Mouse (Mus musculus) myocyte (in vitro differentiated cells): Measurements from ENCODE around the gene Hlcs. TPM values are rescaled to one million over a fixed set of nuclear protein-coding genes. Genes with fewer than 3 reads are reported as not detected.

Experiments
- H3K27me3 ChIP-seq: one replicate; pipeline ENCODE4 v1.6.1; 2011; ENCODE audit not compliant: control insufficient read depth, insufficient read depth, insufficient read length
- H3K36me3 ChIP-seq: one replicate; pipeline ENCODE4 v1.6.1; 2011; ENCODE audit not compliant: control insufficient read depth, insufficient read depth
- H3K4me2 ChIP-seq: one replicate; pipeline ENCODE4 v1.6.1; 2011; ENCODE audit warnings: low read depth, control low read depth
- H3K4me3 ChIP-seq: one replicate; pipeline ENCODE4 v1.5.1; 2011; ENCODE audit warnings: mild to moderate bottlenecking, control low read depth, moderate library complexity
- H3K79me2 ChIP-seq: one replicate; pipeline ENCODE4 v1.6.1; 2011; ENCODE audit not compliant: control insufficient read depth, insufficient read depth
- H3ac ChIP-seq: one replicate; pipeline ENCODE4 v1.6.1; 2011; ENCODE audit not compliant: control insufficient read depth, insufficient read length
- CEBPB ChIP-seq: IDR thresholded peaks from 2 replicates; pipeline ENCODE4 v1.6.1; 2011; ENCODE audit warnings: mild to moderate bottlenecking, moderate library complexity; ENCODE audit not compliant: poor library complexity, insufficient read depth, severe bottlenecking
- E2F4 ChIP-seq: IDR thresholded peaks from one replicate; pipeline ENCODE4 v1.6.1; 2011; ENCODE audit warnings: mild to moderate bottlenecking, control low read depth, moderate library complexity; ENCODE audit not compliant: insufficient read depth
- MAX ChIP-seq: IDR thresholded peaks from one replicate; pipeline ENCODE4 v1.6.1; 2011; ENCODE audit warnings: low read depth, mild to moderate bottlenecking, control low read depth
- MYOD1 ChIP-seq, 3 experiments: IDR thresholded peaks; one replicate each; pipeline ENCODE4 v1.6.1; 2011; ENCODE audit warnings: control low read depth in 2 of 3, low read depth in 2 of 3, mild to moderate bottlenecking in 2 of 3, moderate library complexity in 1 of 3; ENCODE audit not compliant: insufficient read length in 2 of 3, control insufficient read depth in 1 of 3
- MYOG ChIP-seq, 3 experiments: IDR thresholded peaks; one replicate each; pipeline ENCODE4 v1.6.1; 2011; ENCODE audit warnings: control low read depth in 2 of 3, low read depth in 2 of 3, mild to moderate bottlenecking in 2 of 3; ENCODE audit not compliant: insufficient read length in 2 of 3, control insufficient read depth in 1 of 3, insufficient read depth in 1 of 3
- POLR2A ChIP-seq: IDR thresholded peaks from one replicate; pipeline ENCODE4 v1.6.1; 2011; ENCODE audit warnings: low read depth, mild to moderate bottlenecking, control low read depth, moderate library complexity; ENCODE audit not compliant: insufficient read length
- POLR2AphosphoS2 ChIP-seq: IDR thresholded peaks from one replicate; pipeline ENCODE4 v1.6.1; 2011; ENCODE audit warnings: low read depth, control low read depth; ENCODE audit not compliant: insufficient read length
- REST ChIP-seq: IDR thresholded peaks from one replicate; pipeline ENCODE4 v1.6.1; 2011; ENCODE audit warnings: mild to moderate bottlenecking, control low read depth, moderate library complexity; ENCODE audit not compliant: insufficient read depth, insufficient read length
- SRF ChIP-seq: IDR thresholded peaks from one replicate; pipeline ENCODE4 v1.6.1; 2011; ENCODE audit warnings: low read depth; ENCODE audit not compliant: control insufficient read depth, insufficient read length
- TCF12 ChIP-seq: IDR thresholded peaks from one replicate; pipeline ENCODE4 v1.6.1; 2011; ENCODE audit warnings: mild to moderate bottlenecking, control low read depth; ENCODE audit not compliant: poor library complexity, insufficient read depth, severe bottlenecking
- TCF3 ChIP-seq: IDR thresholded peaks from one replicate; pipeline ENCODE4 v1.6.1; 2011; ENCODE audit warnings: low read depth, control low read depth; ENCODE audit not compliant: insufficient read length
- USF1 ChIP-seq: IDR thresholded peaks from one replicate; pipeline ENCODE4 v1.6.1; 2011; ENCODE audit warnings: low read depth, mild to moderate bottlenecking, control low read depth, moderate library complexity
- polyA plus RNA-seq: library from polyadenylated mRNA; unstranded; fragments of >200 nt; fragmentation: generic; extraction: Trizol; gene quantifications from one replicate; pipeline ENCODE4 v1.2.1, GENCODE M21; 2012; ENCODE audit warnings: missing spikeins

The Hlcs gene
- polyA plus RNA-seq, 1 experiment, result 3.2 TPM

GRCm38 (mm10) chr16:94088226-94088748 lies 225.1 kb downstream of the Hlcs start:
- Histone ChIP-seq H3K36me3 (no peaks in the 10 kb centered on the region), H3K27me3 (no peaks in the 10 kb centered on the region), H3K4me2 (no peak overlapping the region), H3K4me3 (peak overlapping the region; percentile 72), H3K79me2 (no peaks in the 10 kb centered on the region), H3ac (no peak overlapping the region)
- TF ChIP-seq POLR2A (no peak), E2F4 (no peak), USF1 (no peak), TCF12 (no peak), POLR2AphosphoS2 (no peak), TCF3 (no peak), MAX (no peak), CEBPB (no peak), MYOD1 (IDR thresholded peaks at IDR 0.05; ENCODE audit: control insufficient read depth in 1 of 3, insufficient read length in 2 of 3, low read depth in 2 of 3) (no peak), REST (no peak), SRF (no peak)

GRCm38 (mm10) chr16:94087570-94088225 lies 225.7 kb downstream of the Hlcs start:
- no peaks in the 10 kb centered on the region for H3K27me3 ChIP-seq
- H3K4me2 ChIP-seq, result peak overlapping the region; percentile 79
- H3K4me3 ChIP-seq, result peak overlapping the region; percentile 72
- no peaks in the 10 kb centered on the region for H3K79me2 ChIP-seq
- no peak overlapping the region for H3ac ChIP-seq
- TF ChIP-seq TCF3 (no peak), USF1 (no peak), MAX (no peak), TCF12 (no peak)
- no peaks in the 10 kb centered on the region for H3K36me3 ChIP-seq

GRCm38 (mm10) chr16:94086701-94087569 lies 226.4 kb downstream of the Hlcs start:
- H3K4me2 ChIP-seq, result peak overlapping the region; percentile 79
- no peaks in the 10 kb centered on the region for H3K27me3 ChIP-seq
- H3K4me3 ChIP-seq, result peak overlapping the region; percentile 72
- no peak for TF ChIP-seq USF1
- peak in 2 of 3 experiments; percentile 32 to 61 for TF ChIP-seq MYOG (IDR thresholded peaks at IDR 0.05; ENCODE audit: control insufficient read depth in 1 of 3, insufficient read depth in 1 of 3, insufficient read length in 2 of 3, low read depth in 2 of 3)
- TF ChIP-seq POLR2A, result peak; percentile 14
- peak in 2 of 3 experiments; percentile 68 to 75 for TF ChIP-seq MYOD1 (IDR thresholded peaks at IDR 0.05; ENCODE audit: control insufficient read depth in 1 of 3, insufficient read length in 2 of 3, low read depth in 2 of 3)
- H3K36me3 ChIP-seq, result no peaks in the 10 kb centered on the region
- no peaks in the 10 kb centered on the region for H3K79me2 ChIP-seq
- peak overlapping the region; percentile 82 for H3ac ChIP-seq

- Histone ChIP-seq H3ac (peak overlapping the region; percentile 82), H3K36me3 (no peaks in the 10 kb centered on the region), H3K79me2 (no peaks in the 10 kb centered on the region), H3K4me2 (peak overlapping the region; percentile 79), H3K27me3 (no peaks in the 10 kb centered on the region), H3K4me3 (peak overlapping the region; percentile 72)
- TF ChIP-seq POLR2A, result no peak
- TF ChIP-seq E2F4, result no peak
- no peak for TF ChIP-seq REST
- TF ChIP-seq MYOD1 (IDR thresholded peaks at IDR 0.05; ENCODE audit: control insufficient read depth in 1 of 3, insufficient read length in 2 of 3, low read depth in 2 of 3), result peak in 1 of 3 experiments; percentile 1
- no peak for TF ChIP-seq POLR2AphosphoS2
Observed at GRCm38 (mm10) chr16:94085603-94086285, 227.6 kb downstream of the Hlcs start.
